Mouse (Mus musculus) urinary bladder, postnatal 0 days (tissue): ENCODE measurements around the gene Kcnmb1. TPM values are rescaled to one million over a fixed set of nuclear protein-coding genes. Genes with fewer than 3 reads are reported as not detected.

Source experiments
- polyA plus RNA-seq: library from polyadenylated mRNA; unstranded; fragments of >200 nt; fragmentation: Nextera tagmentation; extraction: Ambion mirVana; gene quantifications from 2 replicates; pipeline ENCODE4 v1.2.1, GENCODE M21; 2015

Gene Kcnmb1
- polyA plus RNA-seq: 18.1 and 22.5 TPM in 2 replicates

GRCm38 (mm10) chr11:33962688-33963407 lies at the start of gene Kcnmb1:
TSS of gene Kcnmb1 (plus strand) at chr11:33963013.

GRCm38 (mm10) chr11:33992938-33993337 lies 30.1 kb downstream of the Kcnmb1 start, which contains the start of gene Kcnip1:
TSS of gene Kcnip1 (minus strand) at chr11:33993152.

Other genes starting within 250 kb of the Kcnmb1 start
- 0.36 and 0.74 TPM in 2 replicates for gene Kcnip1, start 30.1 kb downstream of the Kcnmb1 start, polyA plus RNA-seq
- 2.2 and 6.7 TPM in 2 replicates for gene Lcp2, start 83.9 kb downstream of the Kcnmb1 start, polyA plus RNA-seq
- gene 4930469K13Rik, start 135.5 kb downstream of the Kcnmb1 start, polyA plus RNA-seq: 1.6 and 1.7 TPM in 2 replicates
- 0.06 TPM in 1 of 2 replicates, not detected in the other for gene Foxi1, start 245.1 kb downstream of the Kcnmb1 start, polyA plus RNA-seq